Comparison of ENCODE assay signal across 30 mouse cellular contexts in the genomic region with DNA sequence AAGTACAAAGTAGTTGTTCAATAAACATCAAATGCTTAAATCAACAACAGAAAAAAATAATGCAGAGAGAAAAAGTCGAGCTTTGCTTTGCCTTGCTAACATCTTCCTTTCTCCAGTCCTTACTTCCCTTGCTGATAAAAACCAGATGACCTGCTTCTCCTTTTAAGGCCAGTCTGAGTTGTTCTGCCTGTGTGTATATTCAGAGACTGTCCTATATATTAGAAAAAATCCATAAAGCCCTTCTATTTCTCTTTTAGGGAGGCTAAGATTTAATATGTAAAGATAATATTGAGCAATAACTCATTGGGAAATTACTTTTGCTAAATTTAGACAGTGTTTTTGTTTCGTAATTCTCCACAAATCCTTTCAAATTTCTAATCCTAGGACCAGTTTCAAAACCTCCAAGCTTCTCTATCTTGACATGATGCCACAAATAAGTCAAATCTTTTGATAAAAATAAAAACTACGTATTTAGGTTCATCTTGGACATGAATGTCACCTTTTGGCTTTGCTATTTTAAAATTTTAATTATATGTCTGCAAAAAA.
DNase-seq lines count a peak whose midpoint lies in the region; ATAC-seq and TF ChIP-seq lines count a peak whose summit lies in the region.
"Had no signal": no experiment of that assay in that cellular context is flagged by ENCODE, and none has a peak within 500 bp of the region (broad histone marks: within the 10 kb centered on the region; RNA-seq: fewer than 3 reads in every experiment).

No protein-coding gene starts in this region.

- no peak overlapping the region for H3K4me3 ChIP-seq in intestine, embryonic 14.5 days (ENCODE audit: low read depth, low read length)
- H3K4me3 ChIP-seq in intestine, embryonic 16.5 days (ENCODE audit: low read length) = no peak overlapping the region
- no peak overlapping the region for H3K4me3 ChIP-seq in lung, postnatal 0 days (ENCODE audit: low read depth, low read length)
- H3K4me3 ChIP-seq in lung, adult 2 months (replicated peaks; ENCODE audit: extremely low read depth, low read depth, low read length) = no peak overlapping the region
- H3K4me3 ChIP-seq in midbrain, embryonic 10.5 days = no peak overlapping the region
- H3K4me3 ChIP-seq: forebrain, embryonic 10.5 days; forebrain, embryonic 13.5 days; heart, embryonic 12.5 days; heart, embryonic 15.5 days; hindbrain, embryonic 10.5 days; hindbrain, embryonic 13.5 days had no signal

- H3K4me1 ChIP-seq in intestine, embryonic 14.5 days (replicated peaks; ENCODE audit: control insufficient read depth, insufficient read depth, low read length) = no peaks in the 10 kb centered on the region
- no peaks in the 10 kb centered on the region for H3K4me1 ChIP-seq in intestine, embryonic 16.5 days (ENCODE audit: control insufficient read depth, insufficient read depth, low read length)
- no peaks in the 10 kb centered on the region for H3K4me1 ChIP-seq in lung, postnatal 0 days (ENCODE audit: insufficient read depth, low read depth, low read length)
- no peaks in the 10 kb centered on the region for H3K4me1 ChIP-seq in lung, adult 2 months (ENCODE audit: control insufficient read depth, insufficient read depth, low read length)
- peaks cover 4% of the 10 kb centered on the region; the same call in 1 of the 2 replicates for H3K4me1 ChIP-seq in midbrain, embryonic 10.5 days
- H3K4me1 ChIP-seq: forebrain, embryonic 13.5 days; heart, embryonic 12.5 days; heart, embryonic 15.5 days; hindbrain, embryonic 10.5 days had no signal

- DNase-seq in intestine, embryonic 14.5 days (ENCODE audit: low spot score) = no peak
- peak; percentile 64 for DNase-seq in lung, postnatal 0 days (ENCODE audit: low spot score)
- DNase-seq in lung, adult 2 months = no peak
- DNase-seq in adipocyte (ENCODE audit: low spot score) = peak; percentile 48
- peak; percentile 14 for DNase-seq in fat pad, adult 2 months (ENCODE audit: extremely low read depth, low read depth, low spot score)
- no peak for DNase-seq in right cerebral cortex, postnatal 25 days
- no peak for DNase-seq in midbrain, embryonic 10.5 days (ENCODE audit: low spot score)
- DNase-seq: adrenal gland, adult 8-10 months; adrenal gland, postnatal 25 days; B cell, adult 2 months; cerebellum, adult 18-20 months; cerebellum, adult 9-10 months; cerebellum, postnatal 14 days; gastrocnemius, postnatal 10 days; gastrocnemius, postnatal 36 days; heart, adult 11 months; heart, postnatal 10 days; heart, postnatal 36 days had no signal

- no peak overlapping the region for H3K4me2 ChIP-seq in intestine, embryonic 14.5 days (ENCODE audit: low read length)
- no peak overlapping the region for H3K4me2 ChIP-seq in intestine, embryonic 16.5 days (ENCODE audit: low read depth, low read length)
- no peak overlapping the region for H3K4me2 ChIP-seq in lung, postnatal 0 days (replicated peaks; ENCODE audit: low read depth, low read length)
- H3K4me2 ChIP-seq: forebrain, embryonic 13.5 days; heart, embryonic 12.5 days; heart, embryonic 15.5 days; hindbrain, embryonic 13.5 days had no signal

- WGBS in intestine, embryonic 14.5 days = 38% methylated on average over 3 of the region's 3 CpGs
- WGBS in intestine, embryonic 16.5 days = 54% methylated on average over 3 of the region's 3 CpGs
- WGBS in lung, postnatal 0 days = 48% methylated on average over 3 of the region's 3 CpGs
- WGBS in lung, adult 2 months = 43% methylated on average over 3 of the region's 3 CpGs
- WGBS in midbrain, embryonic 10.5 days = 77% methylated on average over 3 of the region's 3 CpGs

- H3K36me3 ChIP-seq in intestine, embryonic 14.5 days (ENCODE audit: control insufficient read depth, insufficient read depth, low read length) = no peaks in the 10 kb centered on the region
- no peaks in the 10 kb centered on the region for H3K36me3 ChIP-seq in intestine, embryonic 16.5 days (ENCODE audit: control insufficient read depth, insufficient read depth, low read length)
- H3K36me3 ChIP-seq in lung, postnatal 0 days (ENCODE audit: insufficient read depth, low read length) = no peaks in the 10 kb centered on the region
- no peaks in the 10 kb centered on the region for H3K36me3 ChIP-seq in midbrain, embryonic 10.5 days
- H3K36me3 ChIP-seq: forebrain, embryonic 10.5 days; G1E; heart, embryonic 12.5 days; heart, embryonic 15.5 days; hindbrain, embryonic 10.5 days; hindbrain, embryonic 13.5 days had no signal

- no peaks in the 10 kb centered on the region for H3K27me3 ChIP-seq in intestine, embryonic 14.5 days (replicated peaks; ENCODE audit: control insufficient read depth, insufficient read depth, low read length)
- no peaks in the 10 kb centered on the region for H3K27me3 ChIP-seq in intestine, embryonic 16.5 days (replicated peaks; ENCODE audit: control insufficient read depth, insufficient read depth, low read length)
- no peaks in the 10 kb centered on the region for H3K27me3 ChIP-seq in lung, postnatal 0 days (replicated peaks; ENCODE audit: insufficient read depth, low read length)
- no peaks in the 10 kb centered on the region for H3K27me3 ChIP-seq in midbrain, embryonic 10.5 days (ENCODE audit: low read depth, poor library complexity, severe bottlenecking)
- H3K27me3 ChIP-seq: CH12.LX; forebrain, embryonic 13.5 days; heart, embryonic 12.5 days; heart, embryonic 15.5 days; hindbrain, embryonic 13.5 days had no signal

- no peak for TF ChIP-seq POLR2A in lung, adult 2 months (IDR thresholded peaks at IDR 0.05; ENCODE audit: borderline replicate concordance, extremely low read depth, low read depth, low read length)

- H3K27ac ChIP-seq in intestine, embryonic 14.5 days (ENCODE audit: low read depth) = no peak overlapping the region; the same call in 1 of the 2 replicates
- no peak overlapping the region for H3K27ac ChIP-seq in intestine, embryonic 16.5 days (ENCODE audit: low read length)
- H3K27ac ChIP-seq in lung, postnatal 0 days (ENCODE audit: low read length) = no peak overlapping the region
- H3K27ac ChIP-seq in midbrain, embryonic 10.5 days (replicated peaks) = no peak overlapping the region
- H3K27ac ChIP-seq: forebrain, embryonic 10.5 days; forebrain, embryonic 13.5 days; heart, embryonic 15.5 days; hindbrain, embryonic 10.5 days; hindbrain, embryonic 13.5 days; hindbrain, postnatal 0 days had no signal

- no peak for TF ChIP-seq EP300 in lung, postnatal 0 days (IDR thresholded peaks at IDR 0.05)

- no peak for TF ChIP-seq CTCF in lung, postnatal 0 days (IDR thresholded peaks at IDR 0.05)
- TF ChIP-seq CTCF in lung, adult 2 months (IDR thresholded peaks at IDR 0.05; ENCODE audit: insufficient read depth, low read length) = no peak

- no peaks in the 10 kb centered on the region for H3K9me3 ChIP-seq in intestine, embryonic 14.5 days (ENCODE audit: control insufficient read depth, low read length)
- H3K9me3 ChIP-seq in intestine, embryonic 16.5 days (ENCODE audit: control insufficient read depth, low read length) = no peaks in the 10 kb centered on the region
- no peaks in the 10 kb centered on the region for H3K9me3 ChIP-seq in lung, postnatal 0 days (ENCODE audit: low read length)
- no peaks in the 10 kb centered on the region for H3K9me3 ChIP-seq in midbrain, embryonic 10.5 days (replicated peaks)
- H3K9me3 ChIP-seq: forebrain, embryonic 10.5 days; forebrain, embryonic 13.5 days; heart, embryonic 12.5 days; heart, embryonic 15.5 days; hindbrain, embryonic 10.5 days; hindbrain, embryonic 13.5 days had no signal

- peak; percentile 65; the same call in 1 of the 2 replicates for ATAC-seq in intestine, embryonic 14.5 days (replicated peaks; ENCODE audit: low FRiP score, low TSS enrichment, low read depth)
- no peak for ATAC-seq in intestine, embryonic 16.5 days
- no peak for ATAC-seq in lung, postnatal 0 days
- ATAC-seq: forebrain, embryonic 16.5 days; hindbrain, postnatal 0 days; inflammation-experienced regulatory T-cells, adult 6 months had no signal

- H3K9ac ChIP-seq in intestine, embryonic 14.5 days (ENCODE audit: low read length) = no peak overlapping the region
- H3K9ac ChIP-seq in intestine, embryonic 16.5 days (ENCODE audit: low read depth, low read length) = no peak overlapping the region
- H3K9ac ChIP-seq in lung, postnatal 0 days (replicated peaks; ENCODE audit: low read depth) = no peak overlapping the region
- H3K9ac ChIP-seq: forebrain, embryonic 13.5 days; heart, embryonic 12.5 days; heart, embryonic 15.5 days; hindbrain, embryonic 13.5 days had no signal

Comparison
In these comparisons a context has a peak if more than half of its experiments do, and no peak if none do; other contexts are left out.
1. DNase-seq: peak in lung, postnatal 0 days (single experiment), adipocyte (single experiment) and fat pad, adult 2 months (single experiment); none in intestine, embryonic 14.5 days (single experiment), lung, adult 2 months (single experiment), right cerebral cortex, postnatal 25 days (single experiment) and midbrain, embryonic 10.5 days (single experiment).